Mouse (Mus musculus): ENCODE results near the gene Pdzk1. TPM values are rescaled to one million over a fixed set of nuclear protein-coding genes. Genes with fewer than 3 reads are reported as not detected.

Gene Pdzk1
- total RNA-seq, 4 experiments from 2014 or later = 0.25 to 0.26 TPM; not detected in 2

- no peak for DNase-seq (ENCODE audit: low spot score in 2 of 2)
Measured at GRCm38 (mm10) chr3:96834587-96835348, 5.7 kb downstream of the Pdzk1 start.

GRCm38 (mm10) chr3:96836414-96836813, 7.3 kb downstream of the Pdzk1 start:
- DNase-seq (ENCODE audit: low spot score in 2 of 2) = no peak

GRCm38 (mm10) chr3:96838996-96839645, 10.0 kb downstream of the Pdzk1 start:
- DNase-seq (ENCODE audit: low spot score in 2 of 2) = no peak

GRCm38 (mm10) chr3:96845191-96845590, 16.1 kb downstream of the Pdzk1 start:
- DNase-seq (ENCODE audit: low spot score in 2 of 2) = no peak

GRCm38 (mm10) chr3:96845806-96846205, 16.7 kb downstream of the Pdzk1 start:
- no peak for DNase-seq (ENCODE audit: low spot score in 2 of 2)

GRCm38 (mm10) chr3:96846985-96847384, 17.9 kb downstream of the Pdzk1 start:
- DNase-seq (ENCODE audit: low spot score in 2 of 2) = no peak

GRCm38 (mm10) chr3:96847661-96848060, 18.6 kb downstream of the Pdzk1 start:
- DNase-seq (ENCODE audit: low spot score in 2 of 2) = no peak

- DNase-seq (ENCODE audit: low spot score in 2 of 2) = peak in 1 of 2 experiments; percentile 38
Measured at GRCm38 (mm10) chr3:96848470-96848869, 19.4 kb downstream of the Pdzk1 start.

- DNase-seq (ENCODE audit: low spot score in 2 of 2) = no peak
Measured at GRCm38 (mm10) chr3:96849168-96849727, 20.2 kb downstream of the Pdzk1 start.

- no peak for DNase-seq (ENCODE audit: low spot score in 2 of 2)
Measured at GRCm38 (mm10) chr3:96852561-96852960, 23.5 kb downstream of the Pdzk1 start.

- DNase-seq (ENCODE audit: low spot score in 2 of 2) = no peak
Measured at GRCm38 (mm10) chr3:96854376-96854775, 25.3 kb downstream of the Pdzk1 start.

GRCm38 (mm10) chr3:96855833-96856232, 26.7 kb downstream of the Pdzk1 start:
- no peak for DNase-seq (ENCODE audit: low spot score in 2 of 2)

GRCm38 (mm10) chr3:96860498-96860897, 31.4 kb downstream of the Pdzk1 start:
- no peak for DNase-seq (ENCODE audit: low spot score in 2 of 2)

GRCm38 (mm10) chr3:96867863-96868262, 38.8 kb downstream of the Pdzk1 start:
- no peak for DNase-seq (ENCODE audit: low spot score in 2 of 2)

GRCm38 (mm10) chr3:96868566-96868965, 39.5 kb downstream of the Pdzk1 start:
- no peak for DNase-seq (ENCODE audit: low spot score in 2 of 2)

GRCm38 (mm10) chr3:96869091-96869490, 40.0 kb downstream of the Pdzk1 start:
- DNase-seq (ENCODE audit: low spot score in 2 of 2) = no peak

- no peak for DNase-seq (ENCODE audit: low spot score in 2 of 2)
Measured at GRCm38 (mm10) chr3:96870270-96870669, 41.2 kb downstream of the Pdzk1 start.

- no peak for DNase-seq (ENCODE audit: low spot score in 2 of 2)
Measured at GRCm38 (mm10) chr3:96871070-96871469, 42.0 kb downstream of the Pdzk1 start.

GRCm38 (mm10) chr3:96872501-96872900, 43.4 kb downstream of the Pdzk1 start:
- DNase-seq (ENCODE audit: low spot score in 2 of 2) = no peak

- DNase-seq (ENCODE audit: low spot score in 2 of 2) = no peak
Measured at GRCm38 (mm10) chr3:96874808-96875571, 45.9 kb downstream of the Pdzk1 start.

GRCm38 (mm10) chr3:96879536-96879935, 50.5 kb downstream of the Pdzk1 start:
- no peak for DNase-seq (ENCODE audit: low spot score in 2 of 2)

- no peak for DNase-seq (ENCODE audit: low spot score in 2 of 2)
Measured at GRCm38 (mm10) chr3:96880385-96880784, 51.3 kb downstream of the Pdzk1 start.
